Mouse (Mus musculus) gastrocnemius, postnatal 36 days (tissue): Measurements from ENCODE around the gene Tspan11. TPM values are rescaled to one million over a fixed set of nuclear protein-coding genes. Genes with fewer than 3 reads are reported as not detected.

Source experiments
- DNase-seq, 2 experiments: peaks; one replicate each; pipeline ENCODE4 v3.0.0; 2022
- intact Hi-C: fragments of 180-260 bp; cut with DNase I; formaldehyde crosslinking; loops from one replicate; pipeline ENCODE4 v1.15.1; 2025
- long read RNA-seq, 2 experiments: library from polyadenylated mRNA; stranded (forward); transcript quantifications; one replicate each; pipeline ENCODE4 v2.0.0; 2021
- total RNA-seq, 2 experiments: library from RNA; stranded (reverse); gene quantifications; 2 replicates each; pipeline ENCODE4 v1.2.3; 2021

The Tspan11 gene
- 1 to 10 TPM in 1 of 2 experiments, under 1 TPM in 1; 0.77 to 2.8 TPM for total RNA-seq
- long read RNA-seq, experiment 1, full-length matches to known transcripts = 1 of 3 reads
- long read RNA-seq, experiment 1, partial matches to known transcripts = 0 of 3 reads
- long read RNA-seq, experiment 1, other reads (novel, unspliced or antisense) = 2 of 3 reads
- long read RNA-seq, experiment 2, partial matches to known transcripts = 0 of 1 reads
- long read RNA-seq, experiment 2, other reads (novel, unspliced or antisense) = 1 of 1 reads

- intact Hi-C loops = no loop called here
- DNase-seq = peak; percentile 43
These were observed at the start of gene Tspan11 for GRCm38 (mm10) chr6:127887511-127888421. Gene Tspan11 (plus strand): TSS chr6:127887589.

GRCm38 (mm10) chr6:127837910-127838309 lies 49.5 kb upstream of the Tspan11 start:
- intact Hi-C loops = no loop called here
- no peak for DNase-seq

- intact Hi-C loops = no loop called here
- DNase-seq = no peak
These were observed 47.9 kb upstream of the Tspan11 start for GRCm38 (mm10) chr6:127839538-127839937.

- DNase-seq = no peak
- intact Hi-C loops = no loop called here
These were observed 47.2 kb upstream of the Tspan11 start for GRCm38 (mm10) chr6:127840171-127840570.

GRCm38 (mm10) chr6:127841326-127841725 lies 46.1 kb upstream of the Tspan11 start:
- intact Hi-C loops = no loop called here
- DNase-seq = no peak

GRCm38 (mm10) chr6:127846521-127846920 lies 40.9 kb upstream of the Tspan11 start:
- intact Hi-C loops = no loop called here
- no peak for DNase-seq

- intact Hi-C loops = no loop called here
- DNase-seq = no peak
These were observed 37.9 kb upstream of the Tspan11 start for GRCm38 (mm10) chr6:127849496-127849895.

GRCm38 (mm10) chr6:127851611-127852010 lies 35.8 kb upstream of the Tspan11 start:
- intact Hi-C loops = no loop called here

GRCm38 (mm10) chr6:127853241-127853640 lies 34.1 kb upstream of the Tspan11 start:
- intact Hi-C loops = no loop called here
- no peak for DNase-seq

More at GRCm38 (mm10) chr6:127851611-127852010, 35.8 kb upstream of the Tspan11 start:
- no peak for DNase-seq

GRCm38 (mm10) chr6:127853771-127854687 lies 33.4 kb upstream of the Tspan11 start:
- DNase-seq = no peak
- intact Hi-C loops = no loop called here

- intact Hi-C loops = no loop called here
- DNase-seq = no peak
These were observed 32.7 kb upstream of the Tspan11 start for GRCm38 (mm10) chr6:127854688-127855013.

GRCm38 (mm10) chr6:127855711-127856295 lies 31.6 kb upstream of the Tspan11 start:
- intact Hi-C loops = no loop called here

GRCm38 (mm10) chr6:127861951-127862350 lies 25.4 kb upstream of the Tspan11 start:
- intact Hi-C loops = no loop called here
- no peak for DNase-seq

More at GRCm38 (mm10) chr6:127855711-127856295, 31.6 kb upstream of the Tspan11 start:
- DNase-seq = no peak

GRCm38 (mm10) chr6:127865391-127865790 lies 22.0 kb upstream of the Tspan11 start:
- intact Hi-C loops = no loop called here
- no peak for DNase-seq

GRCm38 (mm10) chr6:127868546-127868945 lies 18.8 kb upstream of the Tspan11 start:
- intact Hi-C loops = no loop called here
- no peak for DNase-seq

- DNase-seq = no peak
- intact Hi-C loops = no loop called here
These were observed 18.3 kb upstream of the Tspan11 start for GRCm38 (mm10) chr6:127869121-127869520.

- intact Hi-C loops = no loop called here
- DNase-seq = peak; percentile 30 to 60
These were observed 16.8 kb upstream of the Tspan11 start for GRCm38 (mm10) chr6:127870345-127871324.

- intact Hi-C loops = no loop called here
- no peak for DNase-seq
These were observed 16.0 kb upstream of the Tspan11 start for GRCm38 (mm10) chr6:127871436-127871835.

GRCm38 (mm10) chr6:127872581-127872980 lies 14.8 kb upstream of the Tspan11 start:
- DNase-seq = no peak
- intact Hi-C loops = no loop called here
